Mouse (Mus musculus) G1E-ER4 (cell line): ENCODE results near the gene Myh7. TPM values are rescaled to one million over a fixed set of nuclear protein-coding genes. Genes with fewer than 3 reads are reported as not detected.

ENCODE experiments used
- GATA1 ChIP-seq: IDR thresholded peaks from one replicate; pipeline ENCODE4 v1.8.0; 2012; ENCODE audit warnings: low read length, inconsistent platforms
- polyA plus RNA-seq: library from polyadenylated mRNA; stranded (reverse); fragments of >175 nt; gene quantifications from 2 replicates; pipeline ENCODE4 v1.2.3, GENCODE M21; 2012

Gene Myh7
- polyA plus RNA-seq, 1 experiment, result 0.04 TPM

DNA sequence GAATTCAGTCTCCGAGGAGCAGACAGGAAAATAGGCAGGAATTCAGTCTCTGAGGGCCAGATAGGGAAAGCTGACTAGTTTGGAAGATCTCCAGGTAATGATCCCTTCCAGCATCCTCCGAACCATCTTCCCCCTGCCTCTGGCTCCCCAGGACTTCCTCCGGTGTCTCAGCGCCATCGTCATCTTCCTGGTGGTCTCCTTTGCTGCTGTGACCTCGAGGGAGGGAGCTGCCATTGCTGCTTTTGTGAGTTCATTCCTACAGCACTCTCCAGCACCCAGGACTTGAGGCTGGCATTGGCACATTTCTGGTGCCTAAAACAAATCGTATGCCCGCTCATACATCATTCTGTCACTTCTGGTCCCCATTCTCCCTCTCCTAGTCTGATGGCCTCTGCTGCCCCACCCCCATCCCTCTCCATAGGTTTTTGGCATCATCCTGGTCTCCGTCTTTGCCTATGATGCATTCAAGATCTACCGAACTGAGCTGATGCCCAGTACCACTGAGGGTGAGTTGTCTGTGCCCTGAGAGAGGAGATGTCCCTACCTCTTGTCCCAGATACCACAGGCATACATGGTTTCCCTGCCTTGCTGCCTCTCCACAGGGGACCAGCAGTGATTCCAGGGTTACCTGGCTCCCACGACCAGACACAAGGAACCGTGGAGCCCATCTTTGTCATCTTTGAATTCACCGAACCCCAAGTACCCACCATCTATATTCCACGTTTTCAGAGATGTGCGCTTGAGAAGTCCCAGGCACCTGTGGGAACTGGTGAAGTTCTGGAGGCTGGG, 55.8 kb downstream of the Myh7 start:
- TF ChIP-seq GATA1, result no peak

DNA sequence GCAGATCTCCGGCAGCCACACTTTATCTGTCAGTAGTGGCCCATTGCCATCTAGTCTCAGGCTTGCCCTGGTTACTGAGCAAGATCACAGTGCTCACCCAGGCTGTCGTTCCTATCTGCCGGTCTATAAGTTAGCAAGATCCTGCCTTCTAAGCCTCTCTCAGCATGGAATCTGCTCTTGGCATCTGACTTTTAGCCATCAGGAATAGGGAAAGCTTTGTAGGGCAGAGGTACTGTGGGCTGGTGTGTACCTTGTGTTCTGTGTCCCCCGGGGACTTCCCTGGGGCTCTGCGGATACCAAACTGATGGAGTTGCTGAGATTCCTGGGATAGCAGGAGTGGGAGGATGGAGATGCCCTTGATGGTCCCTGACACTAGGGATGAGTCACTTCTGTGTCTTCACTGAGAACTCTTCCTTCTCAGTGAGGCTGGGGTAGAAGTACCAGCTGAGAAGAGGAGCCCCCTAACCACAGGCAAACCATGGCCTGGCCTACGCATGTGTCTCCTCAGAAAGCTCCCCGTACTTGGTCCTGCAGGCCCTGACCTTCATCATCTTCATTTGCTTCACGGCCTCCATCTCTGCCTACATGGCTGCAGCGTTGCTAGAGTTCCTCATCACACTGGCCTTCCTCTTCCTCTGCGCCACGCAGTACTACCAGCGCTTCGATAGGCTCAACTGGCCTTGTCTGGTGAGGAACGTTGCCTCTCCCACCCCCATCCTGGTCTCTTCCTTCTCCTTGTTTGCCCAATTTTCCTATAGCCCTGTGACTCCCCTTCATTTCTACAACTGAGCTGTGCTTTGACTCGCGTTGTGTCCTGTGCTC, 56.9 kb downstream of the Myh7 start:
- no peak for TF ChIP-seq GATA1

DNA sequence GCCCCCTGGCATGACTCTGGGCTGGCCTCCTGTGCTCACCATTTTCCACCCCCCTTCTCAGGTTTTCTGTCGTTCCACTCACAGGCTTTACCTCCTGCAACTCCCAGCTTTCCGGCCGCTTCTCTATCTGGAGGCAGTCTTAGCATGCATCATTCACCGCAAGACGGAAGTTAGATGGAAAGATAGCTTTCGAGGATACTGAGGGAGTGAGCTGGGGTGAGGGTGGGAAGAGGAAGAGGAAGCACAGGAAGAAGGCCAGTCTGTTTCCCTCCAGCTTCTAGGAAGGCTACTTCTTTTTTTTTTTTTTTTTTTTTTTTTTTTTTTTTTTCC, 57.6 kb downstream of the Myh7 start:
- TF ChIP-seq GATA1, result no peak

DNA sequence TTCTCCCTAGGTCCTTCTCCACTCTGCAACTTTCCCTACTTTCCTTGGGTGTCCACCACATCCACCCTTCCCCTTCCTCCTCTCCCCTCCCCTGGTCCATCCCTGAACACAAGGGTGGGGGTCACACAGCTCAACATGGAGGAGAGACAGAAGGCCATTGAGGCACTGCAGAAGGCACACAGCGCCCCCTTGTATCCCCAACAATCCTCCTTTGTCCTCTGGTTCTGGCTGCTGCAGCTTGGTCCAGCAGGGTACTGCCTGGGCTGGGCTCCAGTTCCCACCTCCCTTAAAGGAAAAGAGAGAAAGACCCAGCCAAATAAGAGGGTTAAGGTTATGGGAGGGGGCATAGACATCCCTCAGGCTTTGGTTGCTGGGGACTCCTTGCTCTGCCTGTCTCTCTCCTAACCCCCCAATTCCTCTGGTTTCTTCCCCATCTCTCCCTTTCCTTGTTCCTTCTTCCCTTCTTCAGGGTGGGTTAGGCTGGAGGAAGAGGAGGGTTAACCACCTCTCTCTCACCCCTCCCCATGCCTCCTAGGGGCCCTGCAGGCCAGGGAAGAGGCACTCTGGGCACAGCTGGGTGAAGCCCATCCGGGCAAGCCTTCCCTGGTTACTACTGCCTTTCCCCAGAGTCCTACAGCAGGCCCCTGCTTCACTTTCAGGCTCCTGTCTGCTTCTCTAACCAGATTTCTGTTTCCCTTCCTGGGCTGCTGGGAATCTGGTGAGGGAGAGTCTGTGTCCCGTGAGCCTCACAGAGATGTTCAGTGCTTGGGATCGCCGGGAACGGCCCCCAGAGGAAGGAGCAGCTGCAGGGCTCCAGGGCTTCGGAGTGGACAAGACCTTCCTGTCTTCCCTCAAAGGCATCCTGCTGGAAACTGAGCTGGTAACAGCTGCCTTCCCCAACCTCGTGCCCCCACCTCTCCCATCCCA, 58.3 kb downstream of the Myh7 start, which contains the start of gene Cmtm5:
Gene Cmtm5, plus strand, starts transcription at position 358 of the 927 bp plus-strand sequence.
- TF ChIP-seq GATA1, result no peak

DNA sequence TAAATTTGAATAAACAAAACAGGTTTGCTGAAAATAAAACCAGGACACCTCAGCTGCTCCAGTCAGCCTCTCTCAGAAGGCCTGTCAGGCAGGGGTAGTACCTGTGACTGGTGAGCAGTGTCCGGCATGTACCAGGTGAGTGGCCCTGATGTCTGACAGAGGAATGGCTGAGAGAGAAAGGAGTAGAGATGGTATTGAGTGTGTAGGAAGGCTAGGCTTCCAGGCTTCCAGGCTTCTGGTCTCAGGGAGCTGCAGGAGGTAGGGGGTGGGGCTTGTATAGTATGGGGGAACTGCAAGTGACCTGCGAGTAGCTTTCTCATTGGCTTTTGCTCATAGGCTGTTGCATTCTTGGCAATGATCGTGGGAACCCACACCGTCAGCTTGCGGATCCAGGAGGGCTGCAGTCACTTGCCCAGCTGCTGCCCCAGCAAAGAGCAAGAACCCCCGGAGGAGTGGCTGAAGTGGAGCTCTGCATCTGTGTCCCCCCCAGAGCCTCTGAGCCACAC, 61.7 kb downstream of the Myh7 start, which contains the start of gene Il25:
Gene Il25, plus strand, starts transcription at position 51 of the 506 bp plus-strand sequence.
- TF ChIP-seq GATA1, result no peak

DNA sequence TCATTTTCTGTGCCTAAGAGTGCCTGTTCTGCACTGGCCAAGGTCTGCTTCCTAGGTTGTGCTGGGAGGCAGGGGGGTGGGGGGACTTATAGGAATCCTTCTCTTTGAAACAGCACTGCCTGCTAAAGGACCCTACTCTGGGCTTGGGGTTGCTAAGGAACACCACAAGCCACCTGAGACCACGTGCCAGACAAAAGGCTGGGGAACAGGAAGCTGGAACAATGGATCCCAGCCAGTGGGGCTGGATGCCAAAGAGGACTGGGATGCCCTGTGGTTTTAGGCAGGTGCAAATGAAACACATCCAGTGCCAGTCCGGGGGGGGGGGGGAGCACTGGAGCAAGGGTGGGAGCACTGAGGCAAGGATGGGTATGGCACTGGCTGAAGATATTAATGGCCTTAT, 64.0 kb downstream of the Myh7 start:
- TF ChIP-seq GATA1, result no peak

DNA sequence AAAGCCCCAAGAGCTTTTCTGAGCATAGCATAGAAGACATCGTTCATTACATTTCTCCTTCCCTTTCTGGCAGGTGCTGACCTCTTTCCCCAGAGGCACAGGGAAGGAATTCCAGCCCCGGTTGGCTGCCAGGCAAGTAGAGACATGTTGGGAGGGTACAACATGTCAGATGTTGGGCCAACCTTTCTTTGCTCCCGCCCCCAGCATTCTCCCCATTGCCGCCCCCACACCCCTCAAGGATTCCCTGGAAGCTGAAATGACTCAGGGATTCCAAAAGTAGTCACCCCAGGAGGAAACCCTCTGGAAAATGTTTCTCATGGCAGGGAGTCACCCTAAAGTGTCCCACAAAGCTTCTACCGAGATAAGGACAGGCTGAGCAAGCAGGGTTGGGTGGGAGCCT, 64.6 kb downstream of the Myh7 start:
- no peak for TF ChIP-seq GATA1

DNA sequence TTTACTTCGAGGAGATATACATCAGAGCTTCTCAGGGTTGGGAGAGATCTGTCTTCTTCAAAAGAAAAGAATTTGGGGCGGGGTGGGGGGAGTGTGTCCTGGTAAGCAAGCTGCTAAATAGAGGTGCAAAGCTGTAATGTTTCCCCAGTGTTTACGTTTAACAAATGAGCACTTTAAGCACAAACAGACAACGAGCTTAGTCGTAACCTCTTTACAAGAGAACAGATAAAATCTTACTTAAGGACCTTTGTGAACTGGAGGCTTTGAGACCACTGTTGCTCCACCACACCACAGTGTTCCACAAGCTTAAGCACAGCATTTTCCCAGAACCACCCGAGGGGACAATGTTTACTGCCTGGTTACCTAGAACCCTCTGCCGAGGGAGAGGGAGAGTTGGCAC, 67.1 kb downstream of the Myh7 start:
- TF ChIP-seq GATA1, result no peak

DNA sequence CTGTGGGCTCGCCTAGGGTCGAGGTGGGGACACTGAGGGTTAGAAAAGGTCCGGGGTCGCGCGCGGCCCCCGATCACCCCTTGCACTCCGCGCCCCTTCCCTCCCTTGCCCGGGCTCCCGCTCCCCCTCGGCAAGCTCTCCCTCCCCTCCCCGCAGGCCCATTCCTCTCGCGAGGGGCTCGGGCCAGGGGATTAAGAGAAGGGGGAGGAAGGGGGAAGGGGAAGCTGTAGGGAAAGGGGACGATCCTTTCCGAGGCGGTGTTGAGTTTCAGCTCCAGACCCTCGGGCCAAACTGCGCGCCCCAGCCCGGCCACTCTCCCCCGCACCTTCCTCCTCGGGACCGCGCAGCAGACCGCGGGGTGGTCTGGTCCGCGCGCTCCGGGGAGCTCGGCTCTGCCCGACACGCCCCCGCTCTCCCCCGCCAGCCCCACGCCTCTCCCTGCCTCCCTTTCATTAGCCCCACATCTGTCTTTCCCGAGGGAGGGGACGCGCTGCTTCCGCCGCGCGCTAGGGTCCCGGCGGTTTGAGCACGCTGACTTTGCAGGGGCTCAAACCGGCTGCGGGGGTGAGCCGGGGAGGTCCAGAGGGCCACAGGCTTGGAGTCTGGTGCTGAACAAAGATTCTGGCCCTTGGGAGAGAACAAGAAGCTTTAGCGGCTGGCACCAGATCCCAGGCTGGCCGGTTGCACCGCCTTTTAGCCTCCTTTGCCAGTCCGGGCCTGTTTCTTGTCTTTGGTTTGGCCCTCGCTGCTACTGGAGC, 67.8 kb downstream of the Myh7 start:
- TF ChIP-seq GATA1, result no peak

DNA sequence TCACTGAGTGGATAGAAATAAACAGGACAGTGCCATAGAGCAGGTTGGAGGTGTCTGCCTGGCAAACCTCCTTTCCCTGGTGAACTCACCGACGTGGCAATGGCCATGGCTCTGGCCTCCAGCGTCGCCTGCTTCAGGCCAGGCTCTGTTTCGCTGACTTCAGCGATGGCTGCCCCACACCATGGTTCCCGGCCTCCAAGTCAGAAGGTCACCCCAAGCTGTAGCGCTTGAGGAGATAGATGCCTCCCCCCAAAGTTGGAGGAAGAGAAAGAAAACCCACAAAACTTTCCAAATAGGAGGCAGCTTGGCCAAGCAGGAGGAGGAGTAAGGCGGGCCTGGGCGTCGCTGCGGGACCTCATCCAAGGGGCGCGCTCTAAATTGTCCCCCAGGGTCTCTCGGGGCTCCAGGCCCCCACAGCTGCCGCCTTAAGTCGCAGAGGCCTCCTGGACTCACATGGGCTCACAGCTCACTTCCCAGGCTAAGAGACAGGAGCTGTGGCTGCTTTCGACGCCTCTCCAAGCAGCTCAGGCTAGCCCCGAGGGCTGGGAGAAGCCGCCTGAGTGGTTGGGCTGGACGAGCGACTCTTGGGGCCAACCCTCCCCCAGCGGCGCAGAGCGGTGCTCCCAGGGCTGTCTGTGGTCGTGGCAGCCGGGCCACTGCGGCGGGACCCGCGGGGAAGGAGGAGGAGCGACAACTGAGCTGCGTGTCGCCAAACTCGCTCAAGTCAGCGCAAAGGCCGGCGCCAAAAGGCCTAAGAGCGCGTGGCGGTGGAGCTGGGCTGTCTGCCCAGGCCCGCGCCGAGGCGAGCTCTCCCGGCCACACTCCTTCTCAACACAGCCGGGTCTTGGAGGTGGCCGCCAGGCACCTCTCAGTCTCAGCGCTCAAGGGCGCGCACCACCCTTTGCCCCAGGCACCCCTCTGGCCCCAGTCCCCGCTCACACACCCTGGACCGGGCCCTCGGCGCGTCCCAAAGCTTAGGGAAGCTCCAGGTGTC, 68.8 kb downstream of the Myh7 start, which contains the start of gene Efs:
Gene Efs, minus strand, starts transcription at position 778 of the 994 bp plus-strand sequence.
- no peak for TF ChIP-seq GATA1

DNA sequence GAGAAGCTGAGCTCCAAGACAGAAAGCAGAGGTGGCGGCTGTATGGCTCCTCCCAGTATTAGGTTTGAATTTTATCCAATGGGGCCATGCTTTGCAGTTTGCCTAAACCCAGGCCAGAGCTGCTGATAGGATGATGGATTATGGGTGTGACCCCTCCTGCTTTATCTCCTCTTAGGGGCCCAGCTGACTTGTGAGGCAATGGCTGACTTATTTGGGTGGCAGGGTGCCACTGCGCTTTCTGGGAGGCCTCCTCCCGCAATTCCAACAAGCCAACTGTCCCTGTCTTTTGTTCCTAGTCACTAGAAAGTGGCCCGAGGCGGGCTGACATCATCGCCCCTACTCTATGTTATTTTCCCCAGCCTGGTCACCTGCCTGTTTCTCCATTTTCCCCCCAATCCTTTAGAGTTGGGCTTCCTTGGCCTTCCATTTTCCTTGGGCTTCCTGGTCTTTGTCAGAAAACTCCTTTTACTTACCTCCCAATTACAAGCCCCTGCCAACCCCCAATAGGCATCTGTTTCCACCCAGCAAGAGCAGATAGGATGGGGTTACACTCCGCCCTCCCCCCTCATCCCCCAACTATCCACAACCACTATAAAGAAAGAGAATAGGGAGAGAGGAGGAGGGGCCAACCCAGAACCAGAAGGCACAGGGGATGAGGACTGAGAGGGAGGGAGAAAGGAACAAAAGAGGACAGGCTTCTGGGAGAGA, 69.6 kb downstream of the Myh7 start:
- TF ChIP-seq GATA1, result no peak

Other genes with a start within 250 kb of the Myh7 start
- gene Slc7a8, start 212.7 kb downstream of the Myh7 start, polyA plus RNA-seq, result 79.2 and 81.1 TPM in 2 replicates
- not detected in 2 replicates for gene Rnf212b, start 180.5 kb downstream of the Myh7 start, polyA plus RNA-seq
- gene Homez, start 123.7 kb downstream of the Myh7 start, polyA plus RNA-seq, result 1.5 and 1.6 TPM in 2 replicates
- 1.3 and 2.3 TPM in 2 replicates for gene Ppp1r3e, start 117.1 kb downstream of the Myh7 start, polyA plus RNA-seq
- gene Bcl2l2, start 111.2 kb downstream of the Myh7 start, polyA plus RNA-seq, result 41.2 and 42.5 TPM in 2 replicates
- gene Gm20521, start 111.2 kb downstream of the Myh7 start, polyA plus RNA-seq, result 5.5 and 10.3 TPM in 2 replicates
- 412 and 528 TPM in 2 replicates for gene Pabpn1, start 102.1 kb downstream of the Myh7 start, polyA plus RNA-seq
- not detected in 2 replicates for gene Slc22a17, start 81.5 kb downstream of the Myh7 start, polyA plus RNA-seq
- gene Efs, start 68.5 kb downstream of the Myh7 start, polyA plus RNA-seq, result 0.04 TPM in 1 of 2 replicates, not detected in the other
- gene Il25, start 61.9 kb downstream of the Myh7 start, polyA plus RNA-seq, result not detected in 2 replicates
- gene Cmtm5, start 58.4 kb downstream of the Myh7 start, polyA plus RNA-seq, result not detected in 2 replicates
- gene Myh6, start 27.7 kb downstream of the Myh7 start, polyA plus RNA-seq, result 0.01 TPM in 1 of 2 replicates, not detected in the other
- not detected in 2 replicates for gene Gm17428, start 17.7 kb downstream of the Myh7 start, polyA plus RNA-seq
- gene Ngdn, start 20.8 kb upstream of the Myh7 start, polyA plus RNA-seq, result 39.2 and 43.5 TPM in 2 replicates
- 1.9 and 2.3 TPM in 2 replicates for gene Zfhx2, start 97.7 kb upstream of the Myh7 start, polyA plus RNA-seq
- gene Thtpa, start 100.2 kb upstream of the Myh7 start, polyA plus RNA-seq, result 4.0 and 4.4 TPM in 2 replicates
- gene Ap1g2, start 112.0 kb upstream of the Myh7 start, polyA plus RNA-seq, result 16.8 and 21.9 TPM in 2 replicates
- gene Jph4, start 122.3 kb upstream of the Myh7 start, polyA plus RNA-seq, result 0.02 TPM in 1 of 2 replicates, not detected in the other
- gene Dhrs2, start 227.4 kb upstream of the Myh7 start, polyA plus RNA-seq, result not detected in 2 replicates